Mouse (Mus musculus) G1E (cell line): ENCODE data around the gene Kidins220.

Experiments
- CTCF ChIP-seq: IDR thresholded peaks from 2 replicates; pipeline ENCODE4 v1.5.1; 2012; ENCODE audit warnings: low read depth, low read length, inconsistent platforms, mixed read lengths
- GATA2 ChIP-seq: IDR thresholded peaks from 2 replicates; pipeline ENCODE4 v1.6.1; 2012; ENCODE audit warnings: low read depth, low read length, inconsistent platforms, borderline replicate concordance
- TAL1 ChIP-seq: conservative IDR thresholded peaks from 2 replicates; pipeline ENCODE4 v1.6.1; 2012; ENCODE audit warnings: low read depth, low read length, inconsistent platforms, mixed read lengths

- TF ChIP-seq CTCF (no peak), TAL1 (no peak), GATA2 (no peak)
Observed at GRCm38 (mm10) chr12:24955137-24955536, 19.6 kb upstream of the Kidins220 start.
